Mouse (Mus musculus) limb, embryonic 12.5 days (tissue): ENCODE data around the gene Sfn. TPM values are rescaled to one million over a fixed set of nuclear protein-coding genes. Genes with fewer than 3 reads are reported as not detected.

Experiments
- ATAC-seq: fragments of 200-750 bp; cut with Nextera tagmentation; 2 replicates; pipeline ENCODE4 v1.8.0; 2017; ENCODE audit warnings: low read depth, moderate TSS enrichment; ENCODE audit not compliant: insufficient number of reproducible peaks, insufficient read depth, low FRiP score, low TSS enrichment
- H3K27ac ChIP-seq: fragments of 300-500 bp; sonication (generic); 2 replicates; pipeline ENCODE4 v1.5.1; 2016; ENCODE audit warnings: mild to moderate bottlenecking, moderate library complexity
- H3K27me3 ChIP-seq: fragments of 300-500 bp; sonication (generic); 2 replicates; pipeline ENCODE4 v1.6.1; 2016; ENCODE audit warnings: mild to moderate bottlenecking, moderate library complexity
- H3K36me3 ChIP-seq: fragments of 300-500 bp; sonication (generic); 2 replicates; pipeline ENCODE4 v1.6.1; 2016; ENCODE audit warnings: mild to moderate bottlenecking, moderate library complexity
- H3K4me1 ChIP-seq: fragments of 300-500 bp; sonication (generic); replicated peaks from 2 replicates; pipeline ENCODE4 v1.6.1; 2016
- H3K4me2 ChIP-seq: fragments of 300-500 bp; sonication (generic); 2 replicates; pipeline ENCODE4 v1.6.1; 2016; ENCODE audit warnings: mild to moderate bottlenecking, moderate library complexity
- H3K4me3 ChIP-seq: fragments of 300-500 bp; sonication (generic); replicated peaks from 2 replicates; pipeline ENCODE4 v1.5.1; 2016; ENCODE audit warnings: mild to moderate bottlenecking
- H3K9ac ChIP-seq: fragments of 300-500 bp; sonication (generic); replicated peaks from 2 replicates; pipeline ENCODE4 v1.6.1; 2016; ENCODE audit warnings: mild to moderate bottlenecking, moderate library complexity
- H3K9me3 ChIP-seq: fragments of 300-500 bp; sonication (generic); 2 replicates; pipeline ENCODE4 v1.6.1; 2016; ENCODE audit warnings: mild to moderate bottlenecking, moderate library complexity
- WGBS: fragments of 180-500 bp; shearing (Covaris S2); methylation state at CpG from one replicate; pipeline ENCODE4 v1.1.7; 2016; 5-methylcytosine and 5-hydroxymethylcytosine counted together
- polyA plus RNA-seq: library from polyadenylated mRNA; unstranded; fragments of >200 nt; fragmentation: Nextera tagmentation; extraction: Ambion mirVana; gene quantifications from 2 replicates; pipeline ENCODE4 v1.2.1, GENCODE M21; 2016

The Sfn gene
- polyA plus RNA-seq, 1 experiment from 2014 or later = 37.2 TPM

DNA sequence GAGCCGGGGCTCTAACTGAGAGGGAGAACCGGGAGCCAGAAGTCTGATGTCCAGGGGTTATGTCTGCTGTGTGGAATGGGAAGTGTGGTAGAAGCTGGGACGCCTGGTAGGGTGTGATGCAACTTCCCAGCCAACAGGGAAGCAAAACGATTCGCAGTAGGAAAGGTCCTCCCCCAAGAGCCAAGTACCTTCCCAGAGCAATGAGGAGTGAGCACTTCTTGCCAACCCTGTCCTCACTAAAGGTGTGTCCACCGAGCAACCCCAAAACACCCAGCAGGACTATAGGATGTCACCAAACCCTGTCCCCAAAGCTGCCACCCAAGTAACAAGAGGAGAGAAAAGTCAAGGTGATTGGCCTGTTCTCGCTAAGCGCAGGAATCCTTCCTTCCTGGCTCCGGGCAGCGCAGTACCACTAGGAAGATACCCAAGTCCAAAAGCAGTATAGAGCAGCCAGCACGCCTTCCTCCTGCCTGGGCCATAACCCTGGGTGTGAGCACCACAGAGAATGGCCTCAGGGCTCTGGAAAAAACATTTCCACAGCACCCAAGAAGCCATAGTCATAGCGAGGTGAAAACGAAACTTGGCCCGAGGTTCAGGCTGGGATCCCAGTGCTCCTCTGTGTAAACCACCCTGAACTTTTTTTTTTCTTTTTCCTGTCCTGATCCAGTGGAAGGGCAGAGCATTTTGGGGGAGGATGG, 29.3 kb upstream of the Sfn start:
- Histone ChIP-seq H3K9ac (peak overlapping the region; percentile 6; the same call in 1 of the 2 replicates), H3K4me3 (no peak overlapping the region), H3K4me2 (0 out of 2 replicates have a peak overlapping the region, but pooled peaks have one; percentile 72), H3K9me3 (no peaks in the 10 kb centered on the region), H3K27me3 (no peaks in the 10 kb centered on the region), H3K4me1 (peaks cover 23% of the 10 kb centered on the region), H3K36me3 (peaks cover 17% of the 10 kb centered on the region), H3K27ac (no peak overlapping the region)
- WGBS = 82% methylated on average over 14 of the region's 14 CpGs
- ATAC-seq = no peak

DNA sequence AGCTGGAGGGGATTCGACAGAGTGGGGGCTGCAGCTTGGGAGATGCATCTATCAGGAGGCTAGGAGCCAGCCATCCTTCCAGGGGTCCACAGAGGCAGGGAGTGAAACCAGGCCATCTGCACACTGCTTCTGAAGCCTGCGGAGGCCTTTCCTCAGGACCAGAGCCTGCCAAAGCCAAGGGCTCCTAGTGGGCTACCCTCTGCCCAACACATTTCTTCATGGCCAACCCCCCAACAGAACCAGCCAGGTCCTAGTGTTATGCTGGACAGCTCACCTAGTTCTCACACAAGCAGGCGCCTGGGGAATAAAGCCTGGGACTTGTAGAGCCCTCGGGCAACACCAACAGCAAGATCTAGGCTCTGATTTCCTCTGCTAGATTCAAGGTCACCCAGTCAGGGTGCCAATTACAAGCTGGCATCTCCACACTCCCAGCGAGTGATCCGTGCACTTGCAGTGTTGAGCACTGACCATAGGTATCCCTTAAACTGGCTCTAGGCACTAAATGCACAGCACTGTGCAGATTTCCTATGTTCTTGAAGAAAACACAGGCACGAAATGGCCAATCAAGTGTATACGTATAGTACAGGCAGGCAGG, 28.5 kb upstream of the Sfn start:
- 92% methylated on average over 8 of the region's 8 CpGs for WGBS

DNA sequence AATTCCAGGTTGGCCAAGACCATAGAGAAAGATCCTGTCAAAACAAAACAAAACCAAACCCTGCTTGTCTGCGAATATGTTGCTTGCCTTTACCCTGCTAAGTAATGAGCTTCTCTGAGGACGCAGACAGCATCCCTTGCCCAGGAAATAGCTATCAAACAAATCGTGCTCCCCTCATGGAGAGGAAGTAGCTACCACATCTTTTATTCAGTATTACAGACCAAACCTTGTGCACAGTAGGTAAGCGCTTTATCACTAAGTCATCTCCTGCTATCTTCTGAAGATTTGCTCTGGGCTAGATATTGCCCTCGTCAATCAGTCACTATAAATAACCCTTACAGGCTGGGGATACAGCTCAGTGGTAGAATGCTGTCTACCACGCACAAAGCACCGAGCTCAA, 27.2 kb upstream of the Sfn start:
- Histone ChIP-seq H3K9ac (no peak overlapping the region), H3K4me2 (no peak overlapping the region), H3K36me3 (peaks cover 36% of the 10 kb centered on the region), H3K27ac (no peak overlapping the region), H3K27me3 (no peaks in the 10 kb centered on the region), H3K4me1 (peaks cover 23% of the 10 kb centered on the region), H3K4me3 (no peak overlapping the region), H3K9me3 (no peaks in the 10 kb centered on the region)
- ATAC-seq = no peak
- WGBS = 83% methylated on average over 7 of the region's 7 CpGs

More for the DNA sequence above, 28.5 kb upstream of the Sfn start:
- no peak for ATAC-seq
- no peak overlapping the region for H3K4me2 ChIP-seq
- H3K4me3 ChIP-seq = no peak overlapping the region
- H3K27me3 ChIP-seq = no peaks in the 10 kb centered on the region
- no peak overlapping the region for H3K27ac ChIP-seq
- H3K9ac ChIP-seq = 0 out of 2 replicates have a peak overlapping the region, but pooled peaks have one; percentile 6
- peaks cover 25% of the 10 kb centered on the region for H3K36me3 ChIP-seq
- peaks cover 23% of the 10 kb centered on the region for H3K4me1 ChIP-seq
- H3K9me3 ChIP-seq = no peaks in the 10 kb centered on the region

DNA sequence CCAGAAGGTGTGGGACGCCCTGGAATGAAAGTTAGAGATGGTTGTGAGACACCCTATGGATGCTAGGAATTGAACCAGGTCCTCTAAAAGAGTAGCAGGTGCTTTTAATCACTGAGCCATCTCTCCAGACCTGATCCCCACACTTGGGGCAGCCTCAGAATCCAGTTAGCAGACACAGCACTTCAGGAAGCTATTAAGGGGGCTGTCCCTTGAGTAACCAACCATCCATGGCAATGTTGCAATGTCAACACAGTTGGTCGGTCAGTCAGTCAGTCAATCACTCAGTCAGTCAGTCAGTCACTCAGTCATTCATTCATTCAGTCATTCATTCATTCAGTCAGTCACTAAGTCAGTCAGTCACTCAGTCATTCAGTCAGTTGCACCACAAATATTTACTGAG, 26.5 kb upstream of the Sfn start:
- Histone ChIP-seq H3K9me3 (no peaks in the 10 kb centered on the region), H3K9ac (no peak overlapping the region), H3K27ac (no peak overlapping the region), H3K4me1 (peaks cover 21% of the 10 kb centered on the region), H3K36me3 (peaks cover 42% of the 10 kb centered on the region), H3K4me3 (no peak overlapping the region), H3K27me3 (no peaks in the 10 kb centered on the region), H3K4me2 (no peak overlapping the region)
- WGBS = 81% methylated on average over 2 of the region's 2 CpGs
- no peak for ATAC-seq

DNA sequence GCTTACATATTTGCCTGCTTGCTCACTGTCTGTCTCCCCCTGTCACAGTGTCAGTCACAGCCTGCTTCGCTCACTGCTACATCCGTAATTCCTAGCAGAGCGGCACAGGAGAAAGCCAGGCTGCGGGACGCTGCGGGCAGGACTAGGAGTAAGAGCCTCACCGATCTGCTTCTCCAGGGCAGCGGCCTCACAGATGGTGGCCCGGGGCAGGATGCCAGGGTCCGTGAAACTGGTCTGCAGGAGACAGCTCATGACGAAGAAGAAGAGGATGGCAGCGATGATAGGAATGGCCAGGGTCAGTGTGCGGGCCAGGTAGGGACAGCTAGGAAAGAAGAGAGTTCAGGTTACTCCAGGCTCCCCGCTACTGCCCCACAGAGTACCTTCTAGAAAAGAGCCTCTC, 25.1 kb upstream of the Sfn start:
- no peak overlapping the region for H3K27ac ChIP-seq
- 91% methylated on average over 14 of the region's 14 CpGs for WGBS
- H3K9ac ChIP-seq = no peak overlapping the region
- no peak overlapping the region for H3K4me3 ChIP-seq
- H3K4me2 ChIP-seq = no peak overlapping the region
- H3K36me3 ChIP-seq = peaks cover 51% of the 10 kb centered on the region
- no peaks in the 10 kb centered on the region for H3K9me3 ChIP-seq
- H3K27me3 ChIP-seq = no peaks in the 10 kb centered on the region
- peaks cover 15% of the 10 kb centered on the region for H3K4me1 ChIP-seq
- no peak for ATAC-seq

DNA sequence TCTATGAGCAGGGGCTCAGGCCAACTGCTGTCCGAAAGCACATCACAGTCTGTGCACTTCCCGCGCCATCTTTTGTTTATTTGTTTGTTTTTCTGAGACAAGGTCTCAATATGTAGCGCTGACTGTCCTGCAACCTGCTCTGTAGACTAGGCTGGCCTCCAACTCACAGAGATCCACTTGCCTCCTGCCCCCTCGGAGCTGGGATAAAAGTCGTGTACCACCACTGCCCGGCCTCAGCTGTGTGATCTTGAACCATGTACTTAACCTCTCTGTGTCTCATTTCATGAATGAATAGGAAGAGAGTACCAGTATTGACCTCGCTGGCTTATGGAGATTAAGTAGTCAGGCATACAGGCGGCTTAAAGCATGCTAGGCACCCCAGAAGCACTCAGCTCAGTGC, 24.7 kb upstream of the Sfn start:
- Histone ChIP-seq H3K36me3 (peaks cover 54% of the 10 kb centered on the region), H3K27ac (no peak overlapping the region), H3K27me3 (no peaks in the 10 kb centered on the region), H3K4me3 (no peak overlapping the region), H3K9ac (no peak overlapping the region), H3K4me2 (no peak overlapping the region), H3K9me3 (no peaks in the 10 kb centered on the region), H3K4me1 (peaks cover 10% of the 10 kb centered on the region)
- WGBS = 92% methylated on average over 9 of the region's 9 CpGs
- ATAC-seq = no peak

DNA sequence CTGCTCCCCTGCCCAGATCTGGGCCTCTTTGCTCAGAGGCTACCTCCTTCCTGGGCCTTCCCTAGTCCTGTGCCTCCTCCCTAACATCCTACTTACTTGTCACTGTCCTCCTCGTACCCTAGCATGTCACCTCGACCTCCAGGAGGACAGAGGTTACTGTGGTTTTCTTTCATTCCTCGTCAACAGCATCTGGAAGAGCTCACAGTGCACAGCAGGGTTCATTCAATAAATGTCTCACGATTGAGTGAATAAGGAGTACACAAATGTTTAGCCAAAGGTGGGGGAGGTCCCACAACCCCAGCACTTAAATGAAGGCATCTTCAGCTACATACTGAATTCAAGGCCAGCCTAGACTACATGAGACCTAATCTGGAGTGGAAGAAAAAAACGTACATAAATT, 24.3 kb upstream of the Sfn start:
- Histone ChIP-seq H3K36me3 (peaks cover 58% of the 10 kb centered on the region), H3K27me3 (no peaks in the 10 kb centered on the region), H3K4me3 (no peak overlapping the region), H3K4me1 (peaks cover 8% of the 10 kb centered on the region), H3K4me2 (no peak overlapping the region), H3K27ac (no peak overlapping the region; the same call in 1 of the 2 replicates), H3K9me3 (no peaks in the 10 kb centered on the region), H3K9ac (0 out of 2 replicates have a peak overlapping the region, but pooled peaks have one; percentile 13)
- 41% methylated on average over 5 of the region's 5 CpGs for WGBS
- ATAC-seq = no peak

DNA sequence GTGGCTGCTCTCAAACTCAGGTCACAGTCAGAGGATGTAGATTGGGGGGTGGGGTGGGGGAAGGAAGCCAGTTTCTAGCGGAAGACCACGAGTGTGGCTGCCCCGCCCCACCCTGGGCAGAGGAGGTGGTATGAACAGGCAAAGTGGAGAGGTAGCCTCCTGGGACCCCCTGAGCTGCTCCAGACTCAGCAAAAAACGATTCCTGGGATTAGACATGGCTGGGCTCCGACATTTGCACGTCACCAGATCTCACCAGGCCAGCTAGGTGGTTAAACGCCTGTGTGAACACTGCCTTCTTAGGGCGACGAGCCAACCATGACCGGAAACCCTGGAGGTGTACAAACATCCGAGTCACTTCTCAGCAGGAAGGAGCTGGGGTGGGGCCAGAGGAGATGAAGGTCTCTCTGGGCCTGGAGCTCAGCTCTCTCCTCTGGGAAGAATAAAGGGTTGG, 23.7 kb upstream of the Sfn start:
- H3K27ac ChIP-seq = peak overlapping the region; percentile 41; the same call in 1 of the 2 replicates
- WGBS = 67% methylated on average over 11 of the region's 11 CpGs

DNA sequence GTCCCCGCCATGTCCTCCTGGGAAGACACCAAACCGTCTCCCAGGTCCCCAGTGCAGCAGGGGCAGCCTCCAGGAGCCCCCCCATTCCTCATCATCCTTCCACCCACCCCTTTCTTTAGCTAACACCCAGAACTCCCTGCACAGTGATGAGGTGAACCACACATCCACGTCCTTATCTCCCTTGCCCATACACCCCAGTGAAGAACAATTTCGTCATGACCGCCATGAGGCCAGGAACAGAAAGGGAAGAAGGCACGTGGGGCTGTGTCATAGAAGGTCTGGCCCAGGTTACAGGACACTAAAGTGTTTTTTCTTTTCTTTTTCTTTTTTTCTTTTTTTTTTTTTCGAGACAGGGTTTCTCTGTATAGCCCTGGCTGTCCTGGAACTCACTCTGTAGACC, 22.9 kb upstream of the Sfn start:
- ATAC-seq = no peak
- Histone ChIP-seq H3K36me3 (peaks cover 64% of the 10 kb centered on the region), H3K9me3 (no peaks in the 10 kb centered on the region), H3K27ac (no peak overlapping the region), H3K4me2 (no peak overlapping the region), H3K9ac (no peak overlapping the region), H3K4me3 (no peak overlapping the region), H3K27me3 (no peaks in the 10 kb centered on the region), H3K4me1 (no peaks in the 10 kb centered on the region)
- WGBS = 89% methylated on average over 7 of the region's 7 CpGs

More for the DNA sequence above, 23.7 kb upstream of the Sfn start:
- Histone ChIP-seq H3K9me3 (no peaks in the 10 kb centered on the region), H3K36me3 (peaks cover 61% of the 10 kb centered on the region), H3K4me3 (no peak overlapping the region), H3K4me2 (no peak overlapping the region), H3K27me3 (no peaks in the 10 kb centered on the region), H3K9ac (0 out of 2 replicates have a peak overlapping the region, but pooled peaks have one; percentile 13), H3K4me1 (peaks cover 2% of the 10 kb centered on the region)
- no peak for ATAC-seq

DNA sequence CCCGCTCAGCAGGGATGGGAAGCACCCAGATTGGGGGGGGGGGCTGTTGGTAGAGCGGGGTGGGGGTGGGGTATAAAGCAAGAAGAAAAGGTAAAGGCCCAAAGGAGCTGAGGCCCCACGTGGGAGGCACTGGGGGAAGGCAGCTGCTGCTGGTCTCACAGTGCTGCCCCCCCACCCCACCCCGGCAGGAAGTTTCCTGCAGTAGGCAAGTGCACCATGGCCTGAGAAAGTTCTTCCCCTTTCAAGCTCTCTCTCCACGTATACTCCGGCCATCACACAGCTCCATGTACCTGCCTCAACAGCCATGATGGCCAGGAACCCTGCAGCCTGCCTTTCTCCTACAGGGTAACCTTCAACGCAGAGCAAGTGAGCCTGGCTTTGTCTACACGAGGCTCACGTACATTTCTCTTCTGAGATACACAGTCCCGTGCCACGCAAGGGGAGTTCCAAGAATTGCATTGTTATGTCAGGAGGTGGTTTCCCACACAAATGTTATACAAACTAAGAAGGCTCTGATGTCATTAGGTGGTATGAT, 20.3 kb upstream of the Sfn start:
- Histone ChIP-seq H3K27me3 (no peaks in the 10 kb centered on the region), H3K4me1 (no peaks in the 10 kb centered on the region), H3K36me3 (peaks cover 81% of the 10 kb centered on the region), H3K9ac (no peak overlapping the region), H3K4me3 (no peak overlapping the region), H3K4me2 (no peak overlapping the region), H3K9me3 (no peaks in the 10 kb centered on the region), H3K27ac (no peak overlapping the region)
- 86% methylated on average over 11 of the region's 11 CpGs for WGBS
- ATAC-seq = no peak

DNA sequence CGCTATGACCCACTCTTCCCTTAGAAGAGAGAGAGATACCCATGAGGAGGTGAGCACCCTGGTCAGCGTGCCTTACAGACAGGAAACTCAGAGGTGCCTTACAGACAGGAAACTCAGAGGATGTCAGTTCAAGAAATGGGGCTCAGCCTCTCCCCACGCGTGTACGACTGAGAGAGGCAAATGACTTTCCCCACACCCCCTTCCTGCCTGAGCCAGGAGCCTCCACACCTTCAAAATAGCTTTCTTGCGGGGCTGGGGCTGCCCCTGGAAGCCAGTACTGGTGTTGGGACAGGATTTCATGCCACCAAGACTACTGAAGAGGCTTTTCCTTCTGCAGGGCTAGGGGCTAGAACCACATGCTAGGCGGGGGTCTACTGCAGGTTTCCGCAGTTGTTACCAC, 18.7 kb upstream of the Sfn start:
- H3K27ac ChIP-seq = no peak overlapping the region
- H3K4me1 ChIP-seq = no peaks in the 10 kb centered on the region
- no peak overlapping the region for H3K4me2 ChIP-seq
- no peak for ATAC-seq
- no peak overlapping the region for H3K4me3 ChIP-seq
- 86% methylated on average over 8 of the region's 8 CpGs for WGBS
- H3K9me3 ChIP-seq = no peaks in the 10 kb centered on the region
- no peaks in the 10 kb centered on the region for H3K27me3 ChIP-seq
- H3K9ac ChIP-seq = no peak overlapping the region
- peaks cover 78% of the 10 kb centered on the region for H3K36me3 ChIP-seq
